26 mouse cellular contexts compared by ENCODE assay signal in the genomic region with DNA sequence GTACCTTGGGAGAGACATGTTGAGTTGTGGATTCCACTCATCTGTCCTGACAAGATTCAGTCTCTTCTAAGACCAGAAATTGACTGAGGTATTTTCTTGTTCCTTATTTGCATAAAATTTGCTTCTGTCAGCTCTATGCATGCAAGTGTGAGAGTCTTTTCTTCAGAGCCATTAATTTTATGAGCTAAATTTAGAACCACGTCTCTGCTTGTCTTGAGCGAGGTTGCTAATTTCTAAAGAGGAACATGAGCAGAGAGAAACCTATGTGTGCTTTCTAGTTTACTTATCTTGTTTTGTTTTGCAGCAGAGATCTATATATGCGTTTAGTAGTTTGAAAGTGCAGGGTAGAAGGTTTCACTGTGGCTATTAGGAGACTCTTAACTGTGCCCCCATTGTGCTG. TPM values are rescaled to one million over a fixed set of nuclear protein-coding genes. Genes with fewer than 3 reads are reported as not detected.
DNase-seq lines count a peak whose midpoint lies in the region; ATAC-seq and TF ChIP-seq lines count a peak whose summit lies in the region.
"Had no signal": no experiment of that assay in that cellular context is flagged by ENCODE, and none has a peak within 500 bp of the region (broad histone marks: within the 10 kb centered on the region; RNA-seq: fewer than 3 reads in every experiment).

No protein-coding gene starts in this region.

- peak; percentile 43; the same call in 1 of the 2 replicates for TF ChIP-seq EP300 in CH12.LX (IDR thresholded peaks at IDR 0.05; ENCODE audit: low read length)

- no peaks in the 10 kb centered on the region for H3K4me1 ChIP-seq in forebrain, embryonic 15.5 days
- H3K4me1 ChIP-seq in forebrain, embryonic 12.5 days = no peaks in the 10 kb centered on the region
- peaks cover 5 to 28% of the 10 kb centered on the region in 2 experiments; a peak in 2 of 4 replicates for H3K4me1 ChIP-seq in CH12.LX (ENCODE audit: control insufficient read depth in 1 of 2, insufficient read depth in 2 of 2)
- H3K4me1 ChIP-seq in kidney, embryonic 16.5 days (ENCODE audit: insufficient read depth, low read length) = peaks cover 5% of the 10 kb centered on the region; the same call in 1 of the 2 replicates
- H3K4me1 ChIP-seq: embryonic facial prominence, embryonic 13.5 days; embryonic facial prominence, embryonic 15.5 days had no signal

- TF ChIP-seq RAD21 in CH12.LX (IDR thresholded peaks at IDR 0.05; ENCODE audit: low read depth, low read length) = no peak

- DNase-seq in A20 (ENCODE audit: low read depth, low spot score) (peak; percentile 61), CH12.LX (ENCODE audit: extremely low read depth) (no peak)
- DNase-seq in brain, embryonic 14.5 days (ENCODE audit: low read depth) = peak; percentile 11
- no peak for DNase-seq in layer of hippocampus, postnatal 14 days (ENCODE audit: low spot score in 2 of 2)
- DNase-seq: adrenal gland, adult 8-10 months; adrenal gland, postnatal 14 days; adrenal gland, postnatal 36 days; B cell, adult 2 months; cerebellum, adult 11 months; cerebellum, adult 18-20 months; cerebellum, adult 8-10 months; cerebellum, adult 9-11 months; cerebellum, postnatal 14 days; cerebellum, postnatal 36 days; embryo, embryonic 11 days had no signal

- TF ChIP-seq CTCF in CH12.LX (conservative IDR thresholded peaks at IDR 0.05 in 1 of 2, IDR thresholded peaks at IDR 0.05 in 1 of 2; ENCODE audit: low read depth in 2 of 2, low read length in 2 of 2) = no peak
- TF ChIP-seq CTCF in brain, embryonic 14.5 days (IDR thresholded peaks at IDR 0.05; ENCODE audit: borderline replicate concordance, extremely low read depth, insufficient read depth, insufficient read length) = no peak

- 60% methylated on average over 3 of the region's 3 CpGs for WGBS in forebrain, embryonic 15.5 days
- WGBS in forebrain, embryonic 12.5 days = 83% methylated on average over 3 of the region's 3 CpGs
- WGBS in kidney, embryonic 16.5 days = 45% methylated on average over 3 of the region's 3 CpGs

- dilution Hi-C loops in CH12.LX (cut with MboI; ENCODE audit: extremely low pct_ligation_motif_present, extremely low pct_unique_long_range_greater_than_20kb, low sequenced_read_pairs) = no loop called here

- ATAC-seq in forebrain, embryonic 15.5 days (replicated peaks) = no peak
- ATAC-seq in forebrain, embryonic 12.5 days (ENCODE audit: low FRiP score) = no peak
- ATAC-seq in kidney, embryonic 16.5 days (ENCODE audit: low FRiP score, low TSS enrichment) = no peak
- ATAC-seq: activated CD4-positive, CD25-positive, alpha-beta regulatory T cell, adult 4 months; CD4-positive, CD25-positive, alpha-beta regulatory T cell, adult 4 months; forebrain, embryonic 13.5 days; Patski had no signal

- no peak for TF ChIP-seq POLR2A in CH12.LX (IDR thresholded peaks at IDR 0.05; ENCODE audit: low read depth, low read length)
- no peak for TF ChIP-seq POLR2A in brain, embryonic 14.5 days (IDR thresholded peaks at IDR 0.05; ENCODE audit: borderline replicate concordance, extremely low read depth, insufficient read depth, insufficient read length, poor library complexity, severe bottlenecking)

- no peaks in the 10 kb centered on the region for H3K27me3 ChIP-seq in forebrain, embryonic 15.5 days
- H3K27me3 ChIP-seq in forebrain, embryonic 12.5 days = no peaks in the 10 kb centered on the region
- H3K27me3 ChIP-seq in CH12.LX (replicated peaks) = no peaks in the 10 kb centered on the region
- H3K27me3 ChIP-seq in kidney, embryonic 16.5 days (ENCODE audit: insufficient read depth, low read length) = no peaks in the 10 kb centered on the region
- H3K27me3 ChIP-seq: embryonic facial prominence, embryonic 13.5 days; embryonic facial prominence, embryonic 15.5 days; forebrain, embryonic 13.5 days had no signal

- H3K36me3 ChIP-seq in forebrain, embryonic 15.5 days = no peaks in the 10 kb centered on the region
- H3K36me3 ChIP-seq in forebrain, embryonic 12.5 days (replicated peaks) = no peaks in the 10 kb centered on the region
- no peaks in the 10 kb centered on the region for H3K36me3 ChIP-seq in CH12.LX (replicated peaks in 1 of 2; ENCODE audit: control insufficient read depth in 1 of 2, insufficient read depth in 1 of 2, low read length in 1 of 2)
- no peaks in the 10 kb centered on the region for H3K36me3 ChIP-seq in kidney, embryonic 16.5 days (ENCODE audit: insufficient read depth, low read length)
- H3K36me3 ChIP-seq: embryonic facial prominence, embryonic 13.5 days; embryonic facial prominence, embryonic 15.5 days had no signal

- H3K4me3 ChIP-seq in forebrain, embryonic 15.5 days = no peak overlapping the region
- H3K4me3 ChIP-seq in forebrain, embryonic 12.5 days (replicated peaks) = no peak overlapping the region
- no peak overlapping the region for H3K4me3 ChIP-seq in CH12.LX (replicated peaks in 1 of 3; ENCODE audit: low read depth in 2 of 3, low read length in 2 of 3, poor library complexity in 1 of 3)
- no peak overlapping the region for H3K4me3 ChIP-seq in kidney, embryonic 16.5 days (ENCODE audit: low read length)
- H3K4me3 ChIP-seq: embryonic facial prominence, embryonic 13.5 days; embryonic facial prominence, embryonic 15.5 days; erythroblast, embryonic 14.5 days; forebrain, embryonic 13.5 days had no signal

- H3K4me2 ChIP-seq in forebrain, embryonic 15.5 days (replicated peaks) = no peak overlapping the region
- no peak overlapping the region for H3K4me2 ChIP-seq in forebrain, embryonic 12.5 days
- peak overlapping the region; percentile 36; the same call in 1 of the 2 replicates for H3K4me2 ChIP-seq in CH12.LX (ENCODE audit: insufficient read depth, low read depth, poor library complexity, severe bottlenecking)
- H3K4me2 ChIP-seq in kidney, embryonic 16.5 days (replicated peaks; ENCODE audit: low read depth, low read length) = no peak overlapping the region
- H3K4me2 ChIP-seq: embryonic facial prominence, embryonic 13.5 days; embryonic facial prominence, embryonic 15.5 days; forebrain, embryonic 13.5 days had no signal

- no peak overlapping the region for H3K9ac ChIP-seq in forebrain, embryonic 15.5 days (replicated peaks)
- no peak overlapping the region for H3K9ac ChIP-seq in forebrain, embryonic 12.5 days
- no peak overlapping the region for H3K9ac ChIP-seq in CH12.LX (ENCODE audit: insufficient read depth, low read depth)
- H3K9ac ChIP-seq in kidney, embryonic 16.5 days (replicated peaks; ENCODE audit: low read length) = no peak overlapping the region
- H3K9ac ChIP-seq: embryonic facial prominence, embryonic 13.5 days; embryonic facial prominence, embryonic 15.5 days; forebrain, embryonic 13.5 days had no signal

- no peaks in the 10 kb centered on the region for H3K9me3 ChIP-seq in forebrain, embryonic 15.5 days
- H3K9me3 ChIP-seq in forebrain, embryonic 12.5 days = no peaks in the 10 kb centered on the region
- no peaks in the 10 kb centered on the region for H3K9me3 ChIP-seq in CH12.LX (replicated peaks; ENCODE audit: low read length)
- no peaks in the 10 kb centered on the region for H3K9me3 ChIP-seq in kidney, embryonic 16.5 days (ENCODE audit: low read length)
- H3K9me3 ChIP-seq: embryonic facial prominence, embryonic 13.5 days; embryonic facial prominence, embryonic 15.5 days; forebrain, embryonic 13.5 days had no signal

- in situ Hi-C loops in CH12.LX (cut with MboI; ENCODE audit: low pct_ligation_motif_present, low pct_unique_long_range_greater_than_20kb, low sequenced_read_pairs) = no loop called here

- H3K27ac ChIP-seq in forebrain, embryonic 15.5 days (replicated peaks) = peak overlapping the region; percentile 27; the same call in 1 of the 2 replicates
- H3K27ac ChIP-seq in forebrain, embryonic 12.5 days = no peak overlapping the region
- no peak overlapping the region for H3K27ac ChIP-seq in CH12.LX (ENCODE audit: insufficient read depth, low read depth)
- H3K27ac ChIP-seq in kidney, embryonic 16.5 days (ENCODE audit: low read length) = no peak overlapping the region
- H3K27ac ChIP-seq: embryonic facial prominence, embryonic 13.5 days; embryonic facial prominence, embryonic 15.5 days; forebrain, embryonic 13.5 days had no signal

- H3K79me2 ChIP-seq in CH12.LX (replicated peaks; ENCODE audit: control insufficient read depth, extremely low read depth, insufficient read depth, poor library complexity, severe bottlenecking) = no peaks in the 10 kb centered on the region

RNA-seq across cellular contexts. Expression of gene Twf1, which starts 12.8 kb away (rescaled TPM):
- 94.8 and 98.6 TPM in 2 replicates for polyA plus RNA-seq in forebrain, embryonic 15.5 days (2015; fragmentation: Nextera tagmentation; extraction: Ambion mirVana)
- 101 and 109 TPM in 2 replicates for polyA plus RNA-seq in forebrain, embryonic 12.5 days (2016; fragmentation: Nextera tagmentation; extraction: Ambion mirVana)
- total RNA-seq in CH12.LX (2012; rRNA removed) = 10.4 and 13.0 TPM in 2 replicates
- 33.4 and 37.0 TPM in 2 replicates for total RNA-seq in CH12.LX (2014; rRNA removed)
- polyA plus RNA-seq in CH12.LX (2012; ENCODE audit: insufficient read length, low read depth) = 24.7 and 30.1 TPM in 2 replicates
- polyA plus RNA-seq in brain, embryonic 14.5 days (2012; rRNA removed) = 53.0 and 54.2 TPM in 2 replicates
- total RNA-seq in layer of hippocampus, postnatal 14 days (2021) = 10 to 100 TPM; 61.6 to 62.0 TPM
- polyA plus RNA-seq in kidney, embryonic 16.5 days (2015; fragmentation: Nextera tagmentation; extraction: Ambion mirVana) = 101 and 103 TPM in 2 replicates

RNA-seq across cellular contexts. Expression of gene Tmem117, which starts 26.6 kb away (rescaled TPM):
- polyA plus RNA-seq in forebrain, embryonic 15.5 days (2015; fragmentation: Nextera tagmentation; extraction: Ambion mirVana) = 2.9 and 4.5 TPM in 2 replicates
- polyA plus RNA-seq in forebrain, embryonic 12.5 days (2016; fragmentation: Nextera tagmentation; extraction: Ambion mirVana) = 0.78 and 1.2 TPM in 2 replicates
- total RNA-seq in CH12.LX (2012; rRNA removed) (not detected in 2 replicates), CH12.LX (2014; rRNA removed) (not detected in 2 replicates)
- not detected in 2 replicates for polyA plus RNA-seq in CH12.LX (2012; ENCODE audit: insufficient read length, low read depth)
- 1.0 and 2.8 TPM in 2 replicates for polyA plus RNA-seq in brain, embryonic 14.5 days (2012; rRNA removed)
- 10 to 100 TPM in 1 of 2 experiments, 1 to 10 TPM in 1; 8.7 to 10.5 TPM for total RNA-seq in layer of hippocampus, postnatal 14 days (2021)
- 14.1 and 14.6 TPM in 2 replicates for polyA plus RNA-seq in kidney, embryonic 16.5 days (2015; fragmentation: Nextera tagmentation; extraction: Ambion mirVana)
- total RNA-seq: common myeloid progenitor, adult 5-6 weeks had no signal
- polyA plus RNA-seq: CD4-positive, CD25-positive, alpha-beta regulatory T cell, adult 4 months; erythroblast, embryonic 14.5 days had no signal

RNA-seq across cellular contexts. Expression of gene Irak4, which starts 59.0 kb away (rescaled TPM):
- 1.5 TPM in 2 replicates for polyA plus RNA-seq in forebrain, embryonic 15.5 days (2015; fragmentation: Nextera tagmentation; extraction: Ambion mirVana)
- polyA plus RNA-seq in forebrain, embryonic 12.5 days (2016; fragmentation: Nextera tagmentation; extraction: Ambion mirVana) = 2.6 and 2.8 TPM in 2 replicates
- total RNA-seq in CH12.LX (2012; rRNA removed) (11.9 and 15.3 TPM in 2 replicates), CH12.LX (2014; rRNA removed) (7.6 and 7.7 TPM in 2 replicates)
- 11.6 and 14.4 TPM in 2 replicates for polyA plus RNA-seq in CH12.LX (2012; ENCODE audit: insufficient read length, low read depth)
- polyA plus RNA-seq in brain, embryonic 14.5 days (2012; rRNA removed) = 0.78 and 1.5 TPM in 2 replicates
- 1 to 10 TPM; 2.1 to 2.8 TPM for total RNA-seq in layer of hippocampus, postnatal 14 days (2021)
- polyA plus RNA-seq in kidney, embryonic 16.5 days (2015; fragmentation: Nextera tagmentation; extraction: Ambion mirVana) = 16.9 and 17.4 TPM in 2 replicates

RNA-seq across cellular contexts. Expression of gene Pus7l, which starts 59.1 kb away (rescaled TPM):
- polyA plus RNA-seq in forebrain, embryonic 15.5 days (2015; fragmentation: Nextera tagmentation; extraction: Ambion mirVana) = 4.7 and 5.1 TPM in 2 replicates
- polyA plus RNA-seq in forebrain, embryonic 12.5 days (2016; fragmentation: Nextera tagmentation; extraction: Ambion mirVana) = 7.3 and 7.8 TPM in 2 replicates
- total RNA-seq in CH12.LX (2012; rRNA removed) (14.8 and 17.5 TPM in 2 replicates), CH12.LX (2014; rRNA removed) (16.9 and 19.5 TPM in 2 replicates)
- polyA plus RNA-seq in CH12.LX (2012; ENCODE audit: insufficient read length, low read depth) = 15.0 and 15.2 TPM in 2 replicates
- 4.9 and 5.2 TPM in 2 replicates for polyA plus RNA-seq in brain, embryonic 14.5 days (2012; rRNA removed)
- total RNA-seq in layer of hippocampus, postnatal 14 days (2021) = 1 to 10 TPM; 4.2 to 4.9 TPM
- 9.0 and 9.5 TPM in 2 replicates for polyA plus RNA-seq in kidney, embryonic 16.5 days (2015; fragmentation: Nextera tagmentation; extraction: Ambion mirVana)

Comparison
In these comparisons a context has a peak if more than half of its experiments do, and no peak if none do; other contexts are left out.
1. DNase-seq: peak in A20 (single experiment) and brain, embryonic 14.5 days (single experiment); none in CH12.LX (single experiment) and layer of hippocampus, postnatal 14 days (0 of 2).